Mouse (Mus musculus): Measurements from ENCODE around the gene Sh2d4b. TPM values are rescaled to one million over a fixed set of nuclear protein-coding genes. Genes with fewer than 3 reads are reported as not detected.

Gene Sh2d4b
- polyA plus RNA-seq, 1 experiment from 2014 or later, result 1.5 TPM

- DNase-seq (ENCODE audit: low spot score), result no peak
- 0 out of 2 replicates have a peak, but pooled peaks cover 3% of the 10 kb centered on the region for H3K36me3 ChIP-seq (ENCODE audit: control insufficient read depth, insufficient read depth, low read length)
- no peaks in the 10 kb centered on the region for H3K27me3 ChIP-seq (replicated peaks; ENCODE audit: control insufficient read depth, insufficient read depth, low read length)
- no peak overlapping the region for H3K9ac ChIP-seq (ENCODE audit: low read length)
- H3K4me1 ChIP-seq (ENCODE audit: control insufficient read depth, insufficient read depth, low read length), result no peaks in the 10 kb centered on the region
- no peak overlapping the region for H3K27ac ChIP-seq (ENCODE audit: low read depth, low read length)
- WGBS, result 81% methylated on average over 3 of the region's 3 CpGs
- H3K9me3 ChIP-seq (replicated peaks; ENCODE audit: control insufficient read depth, low read length), result no peaks in the 10 kb centered on the region
- no peak for ATAC-seq
- no peak overlapping the region for H3K4me2 ChIP-seq (ENCODE audit: low read length)
- H3K4me3 ChIP-seq (ENCODE audit: low read depth, low read length), result no peak overlapping the region
These were observed 4.8 kb upstream of the Sh2d4b start for GRCm38 (mm10) chr14:40897916-40898315.

GRCm38 (mm10) chr14:40895681-40896080 lies 2.6 kb upstream of the Sh2d4b start:
- Histone ChIP-seq H3K36me3 (ENCODE audit: control insufficient read depth, insufficient read depth, low read length) (no peaks in the 10 kb centered on the region), H3K27me3 (replicated peaks; ENCODE audit: control insufficient read depth, insufficient read depth, low read length) (no peaks in the 10 kb centered on the region), H3K4me3 (ENCODE audit: low read depth, low read length) (no peak overlapping the region), H3K4me1 (ENCODE audit: control insufficient read depth, insufficient read depth, low read length) (no peaks in the 10 kb centered on the region), H3K9me3 (replicated peaks; ENCODE audit: control insufficient read depth, low read length) (no peaks in the 10 kb centered on the region), H3K27ac (ENCODE audit: low read depth, low read length) (no peak overlapping the region), H3K9ac (ENCODE audit: low read length) (no peak overlapping the region), H3K4me2 (ENCODE audit: low read length) (no peak overlapping the region)
- 79% methylated on average over 8 of the region's 8 CpGs for WGBS
- no peak for ATAC-seq
- DNase-seq (ENCODE audit: low spot score), result no peak

GRCm38 (mm10) chr14:40894576-40895247 lies 1.6 kb upstream of the Sh2d4b start:
- ATAC-seq (peak; percentile 91), DNase-seq (ENCODE audit: low spot score) (peak; percentile 83)
- Histone ChIP-seq H3K4me2 (ENCODE audit: low read length) (peak overlapping the region; percentile 42), H3K4me1 (ENCODE audit: control insufficient read depth, insufficient read depth, low read length) (no peaks in the 10 kb centered on the region), H3K27me3 (replicated peaks; ENCODE audit: control insufficient read depth, insufficient read depth, low read length) (no peaks in the 10 kb centered on the region), H3K27ac (ENCODE audit: low read depth, low read length) (no peak overlapping the region), H3K36me3 (ENCODE audit: control insufficient read depth, insufficient read depth, low read length) (no peaks in the 10 kb centered on the region), H3K4me3 (ENCODE audit: low read depth, low read length) (no peak overlapping the region), H3K9ac (ENCODE audit: low read length) (peak overlapping the region; percentile 25; the same call in 1 of the 2 replicates), H3K9me3 (replicated peaks; ENCODE audit: control insufficient read depth, low read length) (no peaks in the 10 kb centered on the region)
- WGBS, result 16% methylated on average over 23 of the region's 23 CpGs

- Histone ChIP-seq H3K4me3 (ENCODE audit: low read depth, low read length) (no peak overlapping the region), H3K36me3 (ENCODE audit: control insufficient read depth, insufficient read depth, low read length) (no peaks in the 10 kb centered on the region), H3K9ac (ENCODE audit: low read length) (no peak overlapping the region), H3K9me3 (replicated peaks; ENCODE audit: control insufficient read depth, low read length) (no peaks in the 10 kb centered on the region), H3K4me1 (ENCODE audit: control insufficient read depth, insufficient read depth, low read length) (no peaks in the 10 kb centered on the region), H3K27ac (ENCODE audit: low read depth, low read length) (no peak overlapping the region), H3K27me3 (replicated peaks; ENCODE audit: control insufficient read depth, insufficient read depth, low read length) (no peaks in the 10 kb centered on the region), H3K4me2 (ENCODE audit: low read length) (no peak overlapping the region)
- ATAC-seq (no peak), DNase-seq (ENCODE audit: low spot score) (no peak)
- WGBS, result 80% methylated on average over 8 of the region's 8 CpGs
These were observed 818 bp upstream of the Sh2d4b start for GRCm38 (mm10) chr14:40893884-40894283.

GRCm38 (mm10) chr14:40892326-40892825 lies 690 bp downstream of the Sh2d4b start:
- WGBS, result 73% methylated on average over 7 of the region's 7 CpGs
- ATAC-seq, result no peak

GRCm38 (mm10) chr14:40891506-40891905 lies 1.6 kb downstream of the Sh2d4b start:
- no peaks in the 10 kb centered on the region for H3K36me3 ChIP-seq (ENCODE audit: control insufficient read depth, insufficient read depth, low read length)
- no peak overlapping the region for H3K4me2 ChIP-seq (ENCODE audit: low read length)
- H3K4me3 ChIP-seq (ENCODE audit: low read depth, low read length), result no peak overlapping the region
- no peaks in the 10 kb centered on the region for H3K9me3 ChIP-seq (replicated peaks; ENCODE audit: control insufficient read depth, low read length)
- no peak overlapping the region for H3K9ac ChIP-seq (ENCODE audit: low read length)
- no peaks in the 10 kb centered on the region for H3K27me3 ChIP-seq (replicated peaks; ENCODE audit: control insufficient read depth, insufficient read depth, low read length)
- ATAC-seq, result no peak
- DNase-seq (ENCODE audit: low spot score), result no peak
- H3K4me1 ChIP-seq (ENCODE audit: control insufficient read depth, insufficient read depth, low read length), result no peaks in the 10 kb centered on the region
- no peak overlapping the region for H3K27ac ChIP-seq (ENCODE audit: low read depth, low read length)
- WGBS, result 94% methylated on average over 4 of the region's 4 CpGs

More at GRCm38 (mm10) chr14:40892326-40892825, 690 bp downstream of the Sh2d4b start:
- Histone ChIP-seq H3K4me3 (ENCODE audit: low read depth, low read length) (no peak overlapping the region), H3K27ac (ENCODE audit: low read depth, low read length) (no peak overlapping the region), H3K4me2 (ENCODE audit: low read length) (no peak overlapping the region), H3K9ac (ENCODE audit: low read length) (no peak overlapping the region), H3K9me3 (replicated peaks; ENCODE audit: control insufficient read depth, low read length) (no peaks in the 10 kb centered on the region), H3K36me3 (ENCODE audit: control insufficient read depth, insufficient read depth, low read length) (no peaks in the 10 kb centered on the region), H3K27me3 (replicated peaks; ENCODE audit: control insufficient read depth, insufficient read depth, low read length) (no peaks in the 10 kb centered on the region), H3K4me1 (ENCODE audit: control insufficient read depth, insufficient read depth, low read length) (no peaks in the 10 kb centered on the region)
- DNase-seq (ENCODE audit: low spot score), result no peak

GRCm38 (mm10) chr14:40889704-40890103 lies 3.4 kb downstream of the Sh2d4b start:
- no peak for ATAC-seq
- Histone ChIP-seq H3K4me2 (ENCODE audit: low read length) (no peak overlapping the region), H3K36me3 (ENCODE audit: control insufficient read depth, insufficient read depth, low read length) (no peaks in the 10 kb centered on the region), H3K9me3 (replicated peaks; ENCODE audit: control insufficient read depth, low read length) (no peaks in the 10 kb centered on the region), H3K27ac (ENCODE audit: low read depth, low read length) (no peak overlapping the region), H3K4me3 (ENCODE audit: low read depth, low read length) (no peak overlapping the region), H3K4me1 (ENCODE audit: control insufficient read depth, insufficient read depth, low read length) (no peaks in the 10 kb centered on the region), H3K9ac (ENCODE audit: low read length) (no peak overlapping the region), H3K27me3 (replicated peaks; ENCODE audit: control insufficient read depth, insufficient read depth, low read length) (no peaks in the 10 kb centered on the region)
- no peak for DNase-seq (ENCODE audit: low spot score)
- WGBS, result 87% methylated on average over 4 of the region's 4 CpGs

GRCm38 (mm10) chr14:40889181-40889580 lies 3.9 kb downstream of the Sh2d4b start:
- ATAC-seq (no peak), DNase-seq (ENCODE audit: low spot score) (no peak)
- Histone ChIP-seq H3K27ac (ENCODE audit: low read depth, low read length) (no peak overlapping the region), H3K27me3 (replicated peaks; ENCODE audit: control insufficient read depth, insufficient read depth, low read length) (no peaks in the 10 kb centered on the region), H3K4me1 (ENCODE audit: control insufficient read depth, insufficient read depth, low read length) (no peaks in the 10 kb centered on the region), H3K9me3 (replicated peaks; ENCODE audit: control insufficient read depth, low read length) (no peaks in the 10 kb centered on the region), H3K9ac (ENCODE audit: low read length) (no peak overlapping the region), H3K4me2 (ENCODE audit: low read length) (no peak overlapping the region), H3K36me3 (ENCODE audit: control insufficient read depth, insufficient read depth, low read length) (no peaks in the 10 kb centered on the region), H3K4me3 (ENCODE audit: low read depth, low read length) (no peak overlapping the region)
- 94% methylated on average over 2 of the region's 2 CpGs for WGBS

GRCm38 (mm10) chr14:40886428-40887202 lies 6.5 kb downstream of the Sh2d4b start:
- Histone ChIP-seq H3K27me3 (replicated peaks; ENCODE audit: control insufficient read depth, insufficient read depth, low read length) (no peaks in the 10 kb centered on the region), H3K9me3 (replicated peaks; ENCODE audit: control insufficient read depth, low read length) (no peaks in the 10 kb centered on the region), H3K27ac (ENCODE audit: low read depth, low read length) (no peak overlapping the region), H3K9ac (ENCODE audit: low read length) (no peak overlapping the region), H3K36me3 (ENCODE audit: control insufficient read depth, insufficient read depth, low read length) (no peaks in the 10 kb centered on the region), H3K4me3 (ENCODE audit: low read depth, low read length) (no peak overlapping the region), H3K4me2 (ENCODE audit: low read length) (no peak overlapping the region), H3K4me1 (ENCODE audit: control insufficient read depth, insufficient read depth, low read length) (no peaks in the 10 kb centered on the region)
- DNase-seq (ENCODE audit: low spot score), result no peak
- WGBS, result 81% methylated on average over 6 of the region's 6 CpGs
- no peak for ATAC-seq

Data from forebrain, embryonic 14.5 days (tissue).